Mouse (Mus musculus): ENCODE data around the gene Efna5. TPM values are rescaled to one million over a fixed set of nuclear protein-coding genes. Genes with fewer than 3 reads are reported as not detected.

Efna5 gene
- polyA plus RNA-seq, 1 experiment from 2014 or later: 46.0 TPM

- H3K9ac ChIP-seq (replicated peaks): no peak overlapping the region
- no peaks in the 10 kb centered on the region for H3K27me3 ChIP-seq (replicated peaks)
- H3K4me1 ChIP-seq: peaks cover 49% of the 10 kb centered on the region
- H3K4me2 ChIP-seq: no peak overlapping the region
- ATAC-seq (ENCODE audit: low FRiP score): no peak
- no peaks in the 10 kb centered on the region for H3K36me3 ChIP-seq
- H3K4me3 ChIP-seq (replicated peaks): no peak overlapping the region
- 51% methylated on average over 7 of the region's 7 CpGs for WGBS
- no peaks in the 10 kb centered on the region for H3K9me3 ChIP-seq (replicated peaks)
- H3K27ac ChIP-seq (replicated peaks): no peak overlapping the region
Observed at GRCm38 (mm10) chr17:62661801-62662200, 219.3 kb downstream of the Efna5 start.

GRCm38 (mm10) chr17:62659501-62660175 is 221.5 kb downstream of the Efna5 start:
- no peaks in the 10 kb centered on the region for H3K27me3 ChIP-seq (replicated peaks)
- 28% methylated on average over 14 of the region's 14 CpGs for WGBS
- peak overlapping the region; percentile 42 for H3K4me2 ChIP-seq
- H3K4me3 ChIP-seq (replicated peaks): no peak overlapping the region
- no peak overlapping the region for H3K9ac ChIP-seq (replicated peaks)
- peak; percentile 87 for ATAC-seq (ENCODE audit: low FRiP score)
- H3K36me3 ChIP-seq: no peaks in the 10 kb centered on the region
- H3K9me3 ChIP-seq (replicated peaks): no peaks in the 10 kb centered on the region
- peak overlapping the region; percentile 77 for H3K27ac ChIP-seq (replicated peaks)
- H3K4me1 ChIP-seq: peaks cover 46% of the 10 kb centered on the region

GRCm38 (mm10) chr17:62657832-62658630 is 223.1 kb downstream of the Efna5 start:
- Histone ChIP-seq H3K27ac (replicated peaks) (no peak overlapping the region), H3K36me3 (no peaks in the 10 kb centered on the region), H3K9ac (replicated peaks) (no peak overlapping the region), H3K4me2 (no peak overlapping the region), H3K4me3 (replicated peaks) (no peak overlapping the region), H3K4me1 (peaks cover 45% of the 10 kb centered on the region), H3K27me3 (replicated peaks) (no peaks in the 10 kb centered on the region), H3K9me3 (replicated peaks) (no peaks in the 10 kb centered on the region)
- 46% methylated on average over 12 of the region's 12 CpGs for WGBS
- no peak for ATAC-seq (ENCODE audit: low FRiP score)

GRCm38 (mm10) chr17:62657051-62657450 is 224.1 kb downstream of the Efna5 start:
- no peaks in the 10 kb centered on the region for H3K36me3 ChIP-seq
- ATAC-seq (ENCODE audit: low FRiP score): no peak
- H3K4me2 ChIP-seq: no peak overlapping the region
- WGBS: 83% methylated on average over 7 of the region's 7 CpGs
- no peaks in the 10 kb centered on the region for H3K9me3 ChIP-seq (replicated peaks)
- H3K4me1 ChIP-seq: peaks cover 44% of the 10 kb centered on the region
- H3K27ac ChIP-seq (replicated peaks): no peak overlapping the region
- no peak overlapping the region for H3K9ac ChIP-seq (replicated peaks)
- no peak overlapping the region for H3K4me3 ChIP-seq (replicated peaks)
- H3K27me3 ChIP-seq (replicated peaks): no peaks in the 10 kb centered on the region

- H3K4me1 ChIP-seq: peaks cover 40% of the 10 kb centered on the region
- no peak overlapping the region for H3K9ac ChIP-seq (replicated peaks)
- H3K9me3 ChIP-seq (replicated peaks): no peaks in the 10 kb centered on the region
- H3K36me3 ChIP-seq: no peaks in the 10 kb centered on the region
- no peak overlapping the region for H3K4me3 ChIP-seq (replicated peaks)
- 64% methylated on average over 7 of the region's 7 CpGs for WGBS
- H3K27me3 ChIP-seq (replicated peaks): no peaks in the 10 kb centered on the region
- H3K4me2 ChIP-seq: no peak overlapping the region
- H3K27ac ChIP-seq (replicated peaks): no peak overlapping the region
- ATAC-seq (ENCODE audit: low FRiP score): no peak
Observed at GRCm38 (mm10) chr17:62656591-62656990, 224.5 kb downstream of the Efna5 start.

GRCm38 (mm10) chr17:62655819-62656355 is 225.2 kb downstream of the Efna5 start:
- Histone ChIP-seq H3K4me3 (replicated peaks) (no peak overlapping the region), H3K4me1 (peaks cover 37% of the 10 kb centered on the region), H3K9me3 (replicated peaks) (no peaks in the 10 kb centered on the region), H3K9ac (replicated peaks) (no peak overlapping the region), H3K36me3 (no peaks in the 10 kb centered on the region), H3K27ac (replicated peaks) (no peak overlapping the region), H3K4me2 (no peak overlapping the region), H3K27me3 (replicated peaks) (no peaks in the 10 kb centered on the region)
- no peak for ATAC-seq (ENCODE audit: low FRiP score)
- WGBS: 58% methylated on average over 16 of the region's 16 CpGs

- Histone ChIP-seq H3K27me3 (replicated peaks) (no peaks in the 10 kb centered on the region), H3K36me3 (no peaks in the 10 kb centered on the region), H3K4me1 (peaks cover 15% of the 10 kb centered on the region; the same call in 1 of the 2 replicates), H3K4me2 (no peak overlapping the region), H3K9ac (replicated peaks) (no peak overlapping the region), H3K4me3 (replicated peaks) (no peak overlapping the region), H3K9me3 (replicated peaks) (no peaks in the 10 kb centered on the region), H3K27ac (replicated peaks) (no peak overlapping the region)
- ATAC-seq (ENCODE audit: low FRiP score): no peak
- WGBS: 58% methylated on average over 6 of the region's 6 CpGs
Observed at GRCm38 (mm10) chr17:62652451-62652850, 228.7 kb downstream of the Efna5 start.

GRCm38 (mm10) chr17:62651696-62652095 is 229.4 kb downstream of the Efna5 start:
- no peak overlapping the region for H3K4me2 ChIP-seq
- peaks cover 9% of the 10 kb centered on the region; the same call in 1 of the 2 replicates for H3K4me1 ChIP-seq
- H3K27ac ChIP-seq (replicated peaks): no peak overlapping the region
- no peak overlapping the region for H3K9ac ChIP-seq (replicated peaks)
- no peaks in the 10 kb centered on the region for H3K36me3 ChIP-seq
- no peak for ATAC-seq (ENCODE audit: low FRiP score)
- H3K9me3 ChIP-seq (replicated peaks): no peaks in the 10 kb centered on the region
- no peaks in the 10 kb centered on the region for H3K27me3 ChIP-seq (replicated peaks)
- no peak overlapping the region for H3K4me3 ChIP-seq (replicated peaks)
- 53% methylated on average over 8 of the region's 8 CpGs for WGBS

- ATAC-seq (ENCODE audit: low FRiP score): no peak
- WGBS: 88% methylated on average over 10 of the region's 10 CpGs
- no peak overlapping the region for H3K27ac ChIP-seq (replicated peaks)
- no peak overlapping the region for H3K4me3 ChIP-seq (replicated peaks)
- 0 out of 2 replicates have a peak, but pooled peaks cover 3% of the 10 kb centered on the region for H3K4me1 ChIP-seq
- H3K27me3 ChIP-seq (replicated peaks): no peaks in the 10 kb centered on the region
- H3K4me2 ChIP-seq: no peak overlapping the region
- no peak overlapping the region for H3K9ac ChIP-seq (replicated peaks)
- no peaks in the 10 kb centered on the region for H3K9me3 ChIP-seq (replicated peaks)
- H3K36me3 ChIP-seq: no peaks in the 10 kb centered on the region
Observed at GRCm38 (mm10) chr17:62649293-62649950, 231.7 kb downstream of the Efna5 start.

- H3K27ac ChIP-seq (replicated peaks): no peak overlapping the region
- ATAC-seq (ENCODE audit: low FRiP score): no peak
- no peak overlapping the region for H3K4me3 ChIP-seq (replicated peaks)
- no peaks in the 10 kb centered on the region for H3K9me3 ChIP-seq (replicated peaks)
- H3K27me3 ChIP-seq (replicated peaks): no peaks in the 10 kb centered on the region
- 89% methylated on average over 8 of the region's 8 CpGs for WGBS
- 0 out of 2 replicates have a peak, but pooled peaks cover under 1% of the 10 kb centered on the region for H3K4me1 ChIP-seq
- no peaks in the 10 kb centered on the region for H3K36me3 ChIP-seq
- no peak overlapping the region for H3K4me2 ChIP-seq
- H3K9ac ChIP-seq (replicated peaks): no peak overlapping the region
Observed at GRCm38 (mm10) chr17:62646836-62647235, 234.3 kb downstream of the Efna5 start.

GRCm38 (mm10) chr17:62642447-62643145 is 238.5 kb downstream of the Efna5 start:
- no peak overlapping the region for H3K27ac ChIP-seq (replicated peaks)
- WGBS: 80% methylated on average over 12 of the region's 12 CpGs
- no peak overlapping the region for H3K4me3 ChIP-seq (replicated peaks)
- H3K9me3 ChIP-seq (replicated peaks): no peaks in the 10 kb centered on the region
- no peak for ATAC-seq (ENCODE audit: low FRiP score)
- no peak overlapping the region for H3K4me2 ChIP-seq
- H3K36me3 ChIP-seq: no peaks in the 10 kb centered on the region
- no peaks in the 10 kb centered on the region for H3K27me3 ChIP-seq (replicated peaks)
- H3K9ac ChIP-seq (replicated peaks): no peak overlapping the region
- H3K4me1 ChIP-seq: 0 out of 2 replicates have a peak, but pooled peaks cover 8% of the 10 kb centered on the region

Measured in neural tube, embryonic 15.5 days (tissue).